Mouse (Mus musculus): ENCODE data around the gene Angpt4. TPM values are rescaled to one million over a fixed set of nuclear protein-coding genes. Genes with fewer than 3 reads are reported as not detected.
A peak's percentile ranks its signal among the peaks of the same experiment; 100 is the strongest.

The Angpt4 gene
- total RNA-seq, 2 experiments from 2014 or later: 0.10 to 0.22 TPM

GRCm38 (mm10) chr2:151956500-151957137, 45.6 kb downstream of the Angpt4 start:
- no peak for DNase-seq
- intact Hi-C loops (cut with DNase I): no loop called here

GRCm38 (mm10) chr2:151959274-151959673, 48.3 kb downstream of the Angpt4 start:
- DNase-seq: peak in 1 of 2 experiments; percentile 48
- intact Hi-C loops (cut with DNase I): no loop called here

- intact Hi-C loops (cut with DNase I): no loop called here
- DNase-seq: no peak
Measured at GRCm38 (mm10) chr2:151961284-151962196, 50.5 kb downstream of the Angpt4 start.

GRCm38 (mm10) chr2:151962474-151962873, 51.5 kb downstream of the Angpt4 start:
- intact Hi-C loops (cut with DNase I): no loop called here
- peak; percentile 85 for DNase-seq

GRCm38 (mm10) chr2:151963319-151963718, 52.3 kb downstream of the Angpt4 start:
- intact Hi-C loops (cut with DNase I): no loop called here
- no peak for DNase-seq

GRCm38 (mm10) chr2:151964052-151964451, 53.0 kb downstream of the Angpt4 start:
- intact Hi-C loops (cut with DNase I): no loop called here
- no peak for DNase-seq

GRCm38 (mm10) chr2:151967176-151967750, 56.3 kb downstream of the Angpt4 start:
- DNase-seq: peak in 1 of 2 experiments; percentile 26
- intact Hi-C loops (cut with DNase I): no loop called here

GRCm38 (mm10) chr2:151967792-151968191, 56.8 kb downstream of the Angpt4 start:
- no peak for DNase-seq

GRCm38 (mm10) chr2:151968451-151968850, 57.4 kb downstream of the Angpt4 start:
- no peak for DNase-seq
- intact Hi-C loops (cut with DNase I): no loop called here

More at GRCm38 (mm10) chr2:151967792-151968191, 56.8 kb downstream of the Angpt4 start:
- intact Hi-C loops (cut with DNase I): no loop called here

- DNase-seq: no peak
- intact Hi-C loops (cut with DNase I): no loop called here
Measured at GRCm38 (mm10) chr2:151968986-151969385, 58.0 kb downstream of the Angpt4 start.

GRCm38 (mm10) chr2:151969396-151969795, 58.4 kb downstream of the Angpt4 start:
- DNase-seq: no peak
- intact Hi-C loops (cut with DNase I): no loop called here

- intact Hi-C loops (cut with DNase I): no loop called here
Measured at GRCm38 (mm10) chr2:151970191-151971172, 59.5 kb downstream of the Angpt4 start.

GRCm38 (mm10) chr2:151971748-151972147, 60.7 kb downstream of the Angpt4 start:
- no peak for DNase-seq
- intact Hi-C loops (cut with DNase I): loop anchor here (2.0 kb wide), 1 partner anchor 25 kb away; the partner anchor contains the start of gene Slc52a3

More at GRCm38 (mm10) chr2:151970191-151971172, 59.5 kb downstream of the Angpt4 start:
- DNase-seq: peak; percentile 90 to 92

GRCm38 (mm10) chr2:151972880-151973594, 62.0 kb downstream of the Angpt4 start:
- DNase-seq: peak in 1 of 2 experiments; percentile 55
- intact Hi-C loops (cut with DNase I): loop anchor here (2.0 kb wide), 1 partner anchor 24 kb away; the partner anchor contains the start of gene Slc52a3

GRCm38 (mm10) chr2:151973595-151974562, 62.9 kb downstream of the Angpt4 start:
- intact Hi-C loops (cut with DNase I): loop anchor here (2.0 kb wide), 1 partner anchor 23 kb away; the partner anchor contains the start of gene Slc52a3
- no peak for DNase-seq

GRCm38 (mm10) chr2:151975295-151975694, 64.3 kb downstream of the Angpt4 start:
- intact Hi-C loops (cut with DNase I): no loop called here
- DNase-seq: no peak

- DNase-seq: no peak
- intact Hi-C loops (cut with DNase I): no loop called here
Measured at GRCm38 (mm10) chr2:151976067-151976466, 65.1 kb downstream of the Angpt4 start.
